Mouse (Mus musculus) embryo, embryonic 11 days (tissue): ENCODE measurements at regions not wholly inside any gene's neighbourhood (a gene's known extent, or its start where the extent isn't known, plus 50 kb on each side); places are given as distances from the start of the nearest gene placed in this dataset.

Experiments
- DNase-seq: peaks from one replicate; pipeline ENCODE4 v3.0.0-alpha.2; 2015

GRCm38 (mm10) chr1:77315347-77315746 lies 199.5 kb downstream of the Epha4 start:
- DNase-seq, result no peak

- DNase-seq, result no peak
These were observed 198.7 kb downstream of the Epha4 start for GRCm38 (mm10) chr1:77316198-77316597.
